Mouse (Mus musculus): ENCODE measurements around the gene Akap5. TPM values are rescaled to one million over a fixed set of nuclear protein-coding genes. Genes with fewer than 3 reads are reported as not detected.

Akap5 gene
- total RNA-seq, 2 experiments from 2014 or later: 2.2 to 3.5 TPM

GRCm38 (mm10) chr12:76367096-76367995 is 42.7 kb downstream of the Akap5 start:
- DNase-seq: peak in 1 of 2 experiments; percentile 19
- intact Hi-C loops (cut with DNase I): no loop called here

- DNase-seq: no peak
- intact Hi-C loops (cut with DNase I): no loop called here
Observed at GRCm38 (mm10) chr12:76368201-76368789, 43.6 kb downstream of the Akap5 start.

GRCm38 (mm10) chr12:76368790-76369205 is 44.1 kb downstream of the Akap5 start:
- intact Hi-C loops (cut with DNase I): no loop called here
- DNase-seq: peak in 1 of 2 experiments; percentile 66

GRCm38 (mm10) chr12:76369206-76369977 is 44.7 kb downstream of the Akap5 start, which contains the start of gene Zbtb25:
Gene Zbtb25 (minus strand): TSS chr12:76369602.
- peak; percentile 88 to 89 for DNase-seq
- intact Hi-C loops (cut with DNase I): no loop called here

- DNase-seq: peak; percentile 82 to 84
- intact Hi-C loops (cut with DNase I): loop anchor here (2.0 to 10.0 kb wide), 2 partner anchors 33 to 105 kb away; no protein-coding TSS in a partner anchor
Observed at GRCm38 (mm10) chr12:76369978-76370830, 45.5 kb downstream of the Akap5 start, which contains the start of gene Zbtb1. Gene Zbtb1 (plus strand): TSS chr12:76370266.

GRCm38 (mm10) chr12:76370831-76371571 is 46.3 kb downstream of the Akap5 start:
- DNase-seq: peak; percentile 88 to 90
- intact Hi-C loops (cut with DNase I): loop anchor here (2.0 to 10.0 kb wide), 2 partner anchors 32 to 104 kb away; no protein-coding TSS in a partner anchor

- DNase-seq: no peak
- intact Hi-C loops (cut with DNase I): loop anchor here (10.0 kb wide), 1 partner anchor 103 kb away; no protein-coding TSS in a partner anchor
Observed at GRCm38 (mm10) chr12:76372046-76372445, 47.4 kb downstream of the Akap5 start.

- intact Hi-C loops (cut with DNase I): loop anchor here (10.0 kb wide), 1 partner anchor 102 kb away; no protein-coding TSS in a partner anchor
Observed at GRCm38 (mm10) chr12:76372881-76373818, 48.5 kb downstream of the Akap5 start.

GRCm38 (mm10) chr12:76373991-76374390 is 49.3 kb downstream of the Akap5 start:
- DNase-seq: no peak
- intact Hi-C loops (cut with DNase I): loop anchor here (10.0 kb wide), 1 partner anchor 101 kb away; no protein-coding TSS in a partner anchor

More at GRCm38 (mm10) chr12:76372881-76373818, 48.5 kb downstream of the Akap5 start:
- no peak for DNase-seq

GRCm38 (mm10) chr12:76374911-76375310 is 50.2 kb downstream of the Akap5 start:
- intact Hi-C loops (cut with DNase I): loop anchor here (10.0 kb wide), 1 partner anchor 100 kb away; no protein-coding TSS in a partner anchor
- DNase-seq: no peak

GRCm38 (mm10) chr12:76375506-76375905 is 50.8 kb downstream of the Akap5 start:
- DNase-seq: no peak
- intact Hi-C loops (cut with DNase I): loop anchor here (10.0 kb wide), 1 partner anchor 99 kb away; no protein-coding TSS in a partner anchor

- intact Hi-C loops (cut with DNase I): loop anchor here (10.0 kb wide), 1 partner anchor 98 kb away; no protein-coding TSS in a partner anchor
- peak in 1 of 2 experiments; percentile 18 for DNase-seq
Observed at GRCm38 (mm10) chr12:76376649-76377048, 52.0 kb downstream of the Akap5 start.

GRCm38 (mm10) chr12:76377059-76377458 is 52.4 kb downstream of the Akap5 start:
- DNase-seq: no peak
- intact Hi-C loops (cut with DNase I): loop anchor here (10.0 kb wide), 1 partner anchor 98 kb away; no protein-coding TSS in a partner anchor

GRCm38 (mm10) chr12:76377726-76378125 is 53.0 kb downstream of the Akap5 start:
- intact Hi-C loops (cut with DNase I): loop anchor here (10.0 kb wide), 1 partner anchor 97 kb away; no protein-coding TSS in a partner anchor

GRCm38 (mm10) chr12:76378556-76378955 is 53.9 kb downstream of the Akap5 start:
- intact Hi-C loops (cut with DNase I): loop anchor here (10.0 kb wide), 1 partner anchor 96 kb away; no protein-coding TSS in a partner anchor
- DNase-seq: no peak

More at GRCm38 (mm10) chr12:76377726-76378125, 53.0 kb downstream of the Akap5 start:
- DNase-seq: no peak

- no peak for DNase-seq
- intact Hi-C loops (cut with DNase I): no loop called here
Observed at GRCm38 (mm10) chr12:76380151-76380550, 55.5 kb downstream of the Akap5 start.

All from heart, postnatal 14 days (tissue).